Mouse (Mus musculus): ENCODE results near the gene Hmces. TPM values are rescaled to one million over a fixed set of nuclear protein-coding genes. Genes with fewer than 3 reads are reported as not detected.

Gene Hmces
- polyA plus RNA-seq, 1 experiment from 2014 or later, result 49.8 TPM

DNA sequence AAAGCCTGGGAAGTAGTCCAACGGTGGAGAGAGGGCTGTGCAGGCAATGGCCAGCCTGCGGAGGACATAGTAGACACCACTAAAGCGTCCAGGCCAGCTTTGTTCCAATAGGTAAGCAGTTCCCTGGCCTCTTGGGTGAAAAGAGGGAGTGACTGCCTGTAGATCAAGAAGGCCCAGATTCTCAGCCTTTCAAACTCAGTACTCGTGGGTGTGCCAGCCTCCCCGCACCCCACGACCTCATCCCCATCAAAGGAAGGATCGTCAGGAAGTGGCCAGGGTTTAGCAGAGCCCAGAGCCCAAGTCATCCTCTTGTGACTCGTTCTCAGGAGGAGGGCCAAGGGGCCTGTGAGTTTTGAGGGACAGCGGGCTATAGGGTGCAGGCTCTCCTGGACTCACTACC lies 68.8 kb downstream of the Hmces start:
- Histone ChIP-seq H3K27ac (peak overlapping the region; percentile 91; the same call in 1 of the 2 replicates), H3K27me3 (no peaks in the 10 kb centered on the region), H3K4me2 (peak overlapping the region; percentile 76), H3K9ac (no peak overlapping the region), H3K4me1 (peaks cover 24% of the 10 kb centered on the region), H3K4me3 (peak overlapping the region; percentile 83), H3K9me3 (no peaks in the 10 kb centered on the region), H3K36me3 (peaks cover 22% of the 10 kb centered on the region)
- ATAC-seq (ENCODE audit: insufficient number of reproducible peaks, low FRiP score, low TSS enrichment, low read depth), result no peak
- WGBS, result 50% methylated on average over 9 of the region's 9 CpGs

Small RNAs within 50 kb of the gene (microRNA-seq; reads per million reads assigned to microRNA genes)
- gene Gm47286, result not detected

Other genes starting within 250 kb of the Hmces start
- gene Aplf, start 241.7 kb upstream of the Hmces start, polyA plus RNA-seq (2015; fragmentation: Nextera tagmentation; extraction: Ambion mirVana), result 14.9 and 15.1 TPM in 2 replicates
- gene Efcc1, start 183.1 kb upstream of the Hmces start, polyA plus RNA-seq (2015; fragmentation: Nextera tagmentation; extraction: Ambion mirVana), result 0.97 and 1.2 TPM in 2 replicates
- gene Gp9, start 135.9 kb upstream of the Hmces start, polyA plus RNA-seq (2015; fragmentation: Nextera tagmentation; extraction: Ambion mirVana), result 0.97 and 1.3 TPM in 2 replicates
- 11.9 and 12.5 TPM in 2 replicates for gene Rab43, start 101.8 kb upstream of the Hmces start, polyA plus RNA-seq (2015; fragmentation: Nextera tagmentation; extraction: Ambion mirVana)
- gene Gm45140, start 78.1 kb upstream of the Hmces start, polyA plus RNA-seq (2015; fragmentation: Nextera tagmentation; extraction: Ambion mirVana), result 3.0 and 5.1 TPM in 2 replicates
- gene Isy1, start 75.1 kb upstream of the Hmces start, polyA plus RNA-seq (2015; fragmentation: Nextera tagmentation; extraction: Ambion mirVana), result 36.4 and 45.6 TPM in 2 replicates
- 1,091 and 1,093 TPM in 2 replicates for gene Cnbp, start 62.8 kb upstream of the Hmces start, polyA plus RNA-seq (2015; fragmentation: Nextera tagmentation; extraction: Ambion mirVana)
- gene Copg1, start 26.1 kb upstream of the Hmces start, polyA plus RNA-seq (2015; fragmentation: Nextera tagmentation; extraction: Ambion mirVana), result 183 and 189 TPM in 2 replicates
- gene H1fx, start 67.7 kb downstream of the Hmces start, polyA plus RNA-seq (2015; fragmentation: Nextera tagmentation; extraction: Ambion mirVana), result 25.3 and 26.3 TPM in 2 replicates
- gene Rab7, start 131.3 kb downstream of the Hmces start, polyA plus RNA-seq (2015; fragmentation: Nextera tagmentation; extraction: Ambion mirVana), result 221 and 249 TPM in 2 replicates
- gene Rpn1, start 170.5 kb downstream of the Hmces start, polyA plus RNA-seq (2015; fragmentation: Nextera tagmentation; extraction: Ambion mirVana), result 424 and 437 TPM in 2 replicates